Mouse (Mus musculus) R1 (cell line): Measurements from ENCODE around the gene Tra2a.
A peak's percentile ranks its signal among the peaks of the same experiment; 100 is the strongest.

ENCODE experiments used
- DNase-seq: peaks from one replicate; pipeline ENCODE4 v3.0.0-alpha.2; 2018; ENCODE audit warnings: low read depth, low spot score

Tra2a gene

GRCm38 (mm10) chr6:49212141-49212540, 51.7 kb downstream of the Tra2a start:
- no peak for DNase-seq

- DNase-seq: no peak
These were observed 52.2 kb downstream of the Tra2a start for GRCm38 (mm10) chr6:49211596-49211995.

GRCm38 (mm10) chr6:49209881-49210854, 53.7 kb downstream of the Tra2a start:
- DNase-seq: peak; percentile 99

GRCm38 (mm10) chr6:49208935-49209334, 54.9 kb downstream of the Tra2a start:
- DNase-seq: peak; percentile 95

- no peak for DNase-seq
These were observed 55.4 kb downstream of the Tra2a start for GRCm38 (mm10) chr6:49208297-49208930.

- no peak for DNase-seq
These were observed 57.4 kb downstream of the Tra2a start for GRCm38 (mm10) chr6:49206416-49206815.

- DNase-seq: no peak
These were observed 68.6 kb downstream of the Tra2a start for GRCm38 (mm10) chr6:49195188-49195587.

- DNase-seq: peak; percentile 57
These were observed 69.3 kb downstream of the Tra2a start for GRCm38 (mm10) chr6:49194536-49194935.
